Mouse (Mus musculus): ENCODE data around the gene Hnrnpab.

GRCm38 (mm10) chr11:51587059-51587458 is 19.6 kb downstream of the Hnrnpab start:
- TF ChIP-seq USF1 (IDR thresholded peaks at IDR 0.05; ENCODE audit: low read depth) (no peak), CTCF (IDR thresholded peaks at IDR 0.05; ENCODE audit: control insufficient read depth, insufficient read depth, insufficient read length) (no peak)

Data from C2C12 (cell line).